Mouse (Mus musculus) kidney, adult 8-10 months (tissue): ENCODE measurements around the gene Mpz.
A peak's percentile ranks its signal among the peaks of the same experiment; 100 is the strongest.

ENCODE experiments used
- DNase-seq, 2 experiments: peaks; one replicate each; pipeline ENCODE4 v3.0.0; 2022

Mpz gene

DNA sequence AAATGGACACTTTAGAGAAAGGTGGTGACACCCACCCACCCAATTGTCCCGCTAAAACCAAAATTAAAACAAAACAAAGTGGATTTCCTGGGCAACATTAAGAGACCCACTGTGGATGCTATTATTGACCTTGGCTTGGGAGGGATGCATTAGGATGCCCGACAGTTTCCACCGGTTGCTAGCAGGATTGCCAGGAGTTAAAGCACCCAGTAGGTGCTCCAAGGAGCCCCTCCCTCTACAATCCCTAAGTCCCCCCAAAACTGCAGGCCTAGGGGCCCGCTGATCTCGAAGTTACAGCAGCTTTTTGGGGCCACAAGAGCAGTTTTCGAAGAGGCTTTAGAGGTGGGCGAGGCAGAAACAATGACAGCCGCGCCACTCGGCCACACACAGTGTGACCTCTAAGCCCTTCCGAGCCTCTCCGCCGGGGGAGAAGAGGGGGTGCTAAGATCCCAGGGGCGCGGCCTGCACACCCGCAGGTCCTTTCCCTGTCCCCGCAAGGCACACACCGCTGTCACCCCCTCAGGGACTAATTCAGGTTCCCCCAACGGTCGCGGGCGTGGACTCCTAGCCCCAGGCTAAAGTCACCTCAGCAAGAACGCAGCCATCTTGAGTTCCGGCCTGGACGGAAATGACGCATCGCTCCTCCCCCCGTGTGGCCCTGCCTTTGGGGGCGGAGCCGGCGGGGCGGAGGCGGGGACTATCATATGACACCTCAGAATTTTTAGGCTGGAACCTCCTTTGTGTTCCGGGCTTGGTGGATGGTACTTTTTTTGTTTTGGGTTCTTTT lies at the start of gene Mpz, which contains the start of gene Sdhc:
Gene Mpz, plus strand, starts transcription at position 738 of the 787 bp plus-strand sequence.
Gene Sdhc, minus strand, starts transcription at position 630 of the 787 bp plus-strand sequence.
- DNase-seq = peak; percentile 95 to 97

DNA sequence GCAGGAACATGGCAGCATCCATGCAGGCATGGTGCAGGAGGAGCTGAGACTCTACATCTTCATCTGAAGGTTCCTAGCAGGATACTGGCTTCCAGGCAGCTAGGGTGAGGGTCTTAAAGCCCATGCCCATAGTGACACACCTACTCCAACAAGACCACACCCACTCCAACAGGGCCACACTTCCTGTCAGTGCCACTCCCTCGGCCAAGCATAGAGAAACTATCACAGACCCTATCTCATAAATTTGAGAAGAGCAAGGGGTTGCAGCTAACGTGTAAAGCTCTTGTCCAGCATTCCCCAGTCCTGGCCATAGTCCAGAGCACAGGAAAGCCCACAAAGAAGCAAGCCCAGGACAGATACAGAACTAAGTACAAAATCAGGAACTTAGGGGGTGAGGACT lies 49.5 kb upstream of the Mpz start:
- DNase-seq = no peak

DNA sequence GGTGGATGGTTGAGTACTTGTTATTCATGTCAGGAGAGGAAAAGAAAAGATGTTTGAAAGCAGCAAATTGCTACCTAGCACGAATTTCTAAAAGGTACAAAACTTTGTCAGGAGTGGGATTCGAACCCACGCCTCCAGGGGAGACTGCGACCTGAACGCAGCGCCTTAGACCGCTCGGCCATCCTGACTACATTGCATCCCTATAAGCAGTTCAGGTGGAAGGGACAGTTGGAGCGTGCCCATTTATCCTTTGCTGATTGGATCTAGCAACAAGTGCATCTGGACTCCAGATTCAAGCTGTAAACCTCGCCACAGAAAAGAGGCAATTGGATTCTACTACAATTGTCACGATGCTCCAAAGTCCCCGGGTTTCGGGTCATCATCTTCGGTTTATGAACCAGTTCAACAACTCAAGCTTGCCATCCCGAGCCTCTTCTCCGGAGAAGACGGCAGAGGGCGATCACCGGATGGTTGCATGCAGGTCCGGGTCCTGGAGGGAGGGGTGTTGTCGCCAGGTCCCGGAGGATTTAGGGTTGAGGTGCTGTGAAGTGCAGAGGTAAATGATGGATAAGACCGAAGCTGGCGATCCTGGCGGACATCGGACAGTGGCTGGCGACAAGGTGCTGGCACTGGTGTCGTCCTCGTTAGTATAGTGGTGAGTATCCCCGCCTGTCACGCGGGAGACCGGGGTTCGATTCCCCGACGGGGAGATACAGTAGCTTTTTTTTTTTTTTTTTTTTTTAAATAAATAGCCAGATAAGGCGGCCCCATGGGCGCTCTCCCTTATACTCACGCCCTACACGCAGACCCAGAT lies 48.6 kb upstream of the Mpz start:
- DNase-seq = peak; percentile 72 to 87

DNA sequence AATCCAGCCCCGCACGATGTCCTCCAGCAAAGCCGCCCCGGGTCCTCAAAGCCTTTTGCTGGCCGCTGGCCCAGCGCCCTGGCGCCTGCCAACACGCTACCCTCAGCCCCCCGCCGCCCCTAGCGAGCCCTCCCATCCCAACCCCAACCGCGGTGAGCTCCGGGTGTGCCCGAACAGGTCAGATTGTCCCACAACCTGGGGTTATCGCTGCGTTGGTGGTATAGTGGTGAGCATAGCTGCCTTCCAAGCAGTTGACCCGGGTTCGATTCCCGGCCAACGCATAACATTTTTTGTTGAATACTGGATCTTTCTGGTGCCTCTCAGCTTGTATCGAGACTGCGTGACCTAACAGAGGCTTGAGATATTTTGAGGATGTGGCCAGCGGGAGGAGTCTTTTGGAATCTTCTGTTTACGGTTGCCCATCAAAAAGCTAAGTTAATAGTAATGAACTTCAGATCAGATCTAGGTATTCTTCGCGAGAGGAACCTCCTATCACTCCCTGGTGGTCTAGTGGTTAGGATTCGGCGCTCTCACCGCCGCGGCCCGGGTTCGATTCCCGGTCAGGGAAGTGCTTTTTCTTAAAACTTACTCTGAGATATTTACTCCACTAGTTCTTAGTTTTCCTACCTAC lies 47.8 kb upstream of the Mpz start:
- DNase-seq = peak; percentile 81 to 91

DNA sequence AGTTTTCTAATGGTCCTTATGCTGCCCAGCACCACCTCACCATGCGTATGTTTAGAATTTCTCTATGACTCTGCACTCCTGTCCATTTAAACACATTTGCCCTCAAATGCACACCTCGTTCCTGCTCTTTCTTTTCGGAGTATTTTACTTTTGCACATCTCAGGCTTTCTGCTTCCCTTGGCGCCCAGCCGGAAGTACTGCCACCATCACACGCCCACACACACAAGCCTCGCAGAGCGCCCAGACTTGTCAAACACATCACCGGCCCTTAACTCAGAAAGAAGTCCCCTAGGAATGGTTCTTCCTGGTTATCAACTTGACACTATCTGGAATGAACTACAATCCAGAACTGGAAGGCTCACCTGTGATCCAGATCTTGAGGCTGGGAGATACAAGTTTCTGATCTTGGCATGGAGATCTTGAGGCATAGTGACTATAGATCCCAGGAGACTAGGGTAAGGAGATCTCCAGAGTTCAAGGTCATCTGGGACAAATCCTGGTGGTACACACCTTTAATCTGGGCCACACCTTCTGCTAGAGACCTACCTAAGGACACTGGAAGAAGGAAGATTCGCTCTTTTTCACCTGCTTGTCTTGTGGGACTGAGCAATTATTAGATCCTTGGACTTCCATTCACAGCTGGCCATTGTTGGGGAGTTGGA lies 47.2 kb upstream of the Mpz start:
- no peak for DNase-seq

DNA sequence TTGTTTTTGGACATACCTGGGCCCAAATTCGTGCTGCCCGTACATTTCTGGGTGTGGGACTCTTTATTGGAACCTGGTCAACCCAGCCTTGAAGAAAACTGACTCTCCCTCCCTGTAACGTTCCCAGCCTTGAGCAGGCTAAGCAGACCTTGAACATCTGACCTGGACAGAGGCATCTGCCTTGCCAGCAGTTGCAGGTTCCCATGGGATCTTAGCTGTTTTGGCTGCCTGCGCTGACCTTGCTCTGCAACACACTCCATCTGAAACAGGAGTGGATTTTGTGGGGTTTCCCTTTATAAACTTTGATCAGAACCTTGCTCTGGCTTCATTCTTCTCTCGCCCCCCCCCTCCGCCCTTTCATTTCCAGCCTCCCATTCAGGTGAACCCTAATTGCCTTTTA lies 45.3 kb upstream of the Mpz start:
- DNase-seq = no peak

DNA sequence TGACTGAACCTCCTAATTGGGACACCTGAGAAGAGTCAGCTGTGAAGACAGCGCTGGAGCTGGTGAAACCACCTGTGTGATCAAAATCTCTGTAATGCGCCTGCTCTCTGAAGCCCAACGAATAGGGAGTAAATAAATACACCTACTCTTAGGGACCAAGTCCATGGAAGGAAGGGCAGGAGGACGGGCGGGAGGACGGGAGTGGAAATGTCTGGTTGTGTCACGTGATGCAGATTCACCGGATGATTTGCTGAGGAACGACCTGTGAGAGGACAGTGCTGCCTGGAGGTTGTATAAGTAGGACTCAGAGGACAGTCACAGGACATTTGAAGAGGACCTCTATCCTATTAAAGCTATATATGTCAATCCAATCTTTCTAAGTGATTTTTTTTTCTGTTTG lies 40.9 kb upstream of the Mpz start:
- DNase-seq = peak; percentile 29 to 34

DNA sequence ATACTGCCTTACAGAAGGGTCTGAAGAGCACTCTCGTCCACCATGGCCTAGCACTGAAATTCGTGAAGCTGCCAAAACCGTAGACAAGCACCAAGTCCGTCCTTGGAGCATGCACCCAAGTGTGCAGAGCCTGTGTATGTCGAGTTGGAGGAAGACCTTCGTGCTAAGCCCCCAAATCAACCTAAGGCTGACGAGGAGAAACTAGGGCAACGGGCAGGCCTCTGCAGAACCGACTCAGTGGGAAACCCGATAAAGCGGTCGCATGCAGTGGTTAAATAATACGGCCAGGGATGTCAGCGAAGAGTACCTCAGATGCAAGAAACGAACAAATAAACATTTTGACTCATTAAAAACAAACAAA lies 39.9 kb upstream of the Mpz start:
- DNase-seq = no peak

DNA sequence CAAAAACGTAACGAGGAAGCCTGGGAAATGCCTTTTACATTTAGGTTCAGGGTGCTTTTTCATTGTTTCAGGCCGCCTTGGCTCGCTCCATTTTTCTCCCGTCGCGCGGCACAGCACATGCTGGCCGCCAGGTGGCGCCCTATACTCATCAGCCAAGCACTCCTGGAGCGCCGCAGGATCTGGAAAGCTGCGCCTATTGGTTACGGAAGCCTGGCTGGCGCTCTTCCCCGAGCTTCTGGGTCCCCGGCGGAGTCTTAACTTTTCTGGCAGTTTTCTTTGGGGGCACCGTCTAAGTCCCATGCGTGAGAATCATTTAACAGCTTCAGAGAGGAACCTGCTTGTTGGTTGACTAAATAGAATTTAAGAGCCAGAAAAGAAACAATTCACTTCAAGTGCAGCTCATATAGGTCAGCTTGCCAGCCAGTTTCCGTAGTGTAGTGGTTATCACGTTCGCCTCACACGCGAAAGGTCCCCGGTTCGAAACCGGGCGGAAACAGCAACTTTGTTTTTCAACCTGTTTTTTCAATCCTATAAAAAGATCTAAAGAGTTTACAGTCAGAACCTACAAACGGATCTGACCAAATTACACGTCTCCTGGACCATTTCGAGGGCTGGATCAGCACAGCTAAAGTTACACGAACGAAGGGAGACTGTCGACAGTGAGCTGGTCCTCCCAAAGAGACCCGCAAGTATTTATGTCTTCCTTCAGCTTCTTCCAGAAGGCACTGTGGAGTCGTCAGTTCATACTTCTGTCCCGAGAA lies 39.3 kb upstream of the Mpz start:
- peak; percentile 92 to 95 for DNase-seq

DNA sequence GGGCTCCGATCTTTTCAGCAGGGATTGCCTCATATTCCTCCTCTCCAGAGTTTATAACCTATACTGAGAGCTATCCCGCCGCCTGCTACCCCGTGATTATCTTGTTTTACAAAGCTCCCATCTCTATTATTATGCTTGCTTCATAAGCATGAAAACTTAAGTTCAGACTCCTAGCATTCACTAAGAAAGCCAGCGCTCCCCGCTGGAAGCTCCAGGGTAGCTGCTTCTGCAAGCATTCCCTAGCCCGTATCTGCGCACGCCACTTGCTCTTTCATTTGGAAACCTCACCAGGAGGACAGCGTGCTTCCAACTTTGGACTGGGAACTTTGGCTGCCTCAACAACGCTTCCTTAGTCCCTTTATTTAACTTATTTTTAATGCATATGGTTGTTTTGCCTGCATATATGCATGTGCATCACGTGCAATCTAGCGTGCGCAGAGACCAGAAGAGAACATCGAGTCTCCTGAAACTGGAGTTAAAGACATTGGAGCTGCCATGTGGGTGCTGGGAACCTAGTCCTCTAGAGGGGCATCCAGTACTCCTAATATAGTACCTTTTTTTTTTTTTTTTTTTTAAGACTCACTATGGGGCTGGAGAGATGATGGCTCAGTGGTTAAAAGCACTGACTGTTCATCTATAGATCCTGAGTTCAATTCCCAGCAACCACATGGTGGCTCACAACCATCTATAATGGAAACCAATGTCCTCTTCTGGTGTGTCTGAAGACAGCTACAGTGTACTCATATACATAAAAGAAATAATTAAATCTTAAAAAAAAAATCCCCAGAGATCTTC lies 38.5 kb upstream of the Mpz start:
- peak; percentile 55 to 58 for DNase-seq

DNA sequence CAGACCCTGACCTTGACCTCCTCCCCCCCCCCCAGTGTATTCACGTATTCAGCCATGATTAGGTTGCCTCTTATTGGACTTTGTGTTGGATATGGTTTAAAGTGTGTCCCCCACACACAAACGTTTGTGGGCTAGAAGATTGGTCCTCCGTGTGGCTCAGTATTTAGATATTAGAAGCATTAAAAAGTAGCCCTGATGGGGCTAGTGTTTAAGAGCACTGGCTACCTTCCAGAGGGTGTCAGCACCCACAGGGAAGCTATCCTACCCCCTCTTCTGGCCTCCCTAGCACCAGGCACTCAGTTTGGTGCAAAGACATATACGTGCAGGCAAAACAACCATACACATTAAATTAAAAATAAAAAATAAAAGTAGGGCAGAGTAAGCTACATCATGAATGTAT lies 37.5 kb upstream of the Mpz start:
- DNase-seq = no peak

DNA sequence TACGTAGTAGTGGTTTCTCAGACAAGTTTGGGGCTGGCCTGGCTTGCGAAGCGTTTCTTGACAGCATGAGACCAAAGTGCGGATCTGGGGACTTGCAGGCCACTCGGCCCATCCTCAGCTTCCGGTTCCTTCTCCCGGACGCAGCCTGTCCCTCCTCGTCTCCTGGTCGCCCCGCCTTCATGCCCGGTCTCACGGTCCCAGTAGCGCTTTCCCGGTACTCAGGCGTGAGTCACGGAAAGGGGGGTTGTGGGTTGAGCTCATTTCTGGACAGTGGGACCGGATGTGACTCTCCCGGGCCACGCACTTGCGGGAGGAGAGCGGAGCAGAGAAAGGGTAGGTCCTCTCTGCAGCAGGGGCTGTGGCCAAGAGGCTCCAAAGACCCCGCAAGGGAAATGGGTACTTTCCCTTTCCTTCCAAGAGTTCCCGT lies 36.6 kb upstream of the Mpz start, which contains the start of gene Cfap126:
Gene Cfap126, plus strand, starts transcription at position 46 of the 427 bp plus-strand sequence.
- peak; percentile 89 to 91 for DNase-seq

DNA sequence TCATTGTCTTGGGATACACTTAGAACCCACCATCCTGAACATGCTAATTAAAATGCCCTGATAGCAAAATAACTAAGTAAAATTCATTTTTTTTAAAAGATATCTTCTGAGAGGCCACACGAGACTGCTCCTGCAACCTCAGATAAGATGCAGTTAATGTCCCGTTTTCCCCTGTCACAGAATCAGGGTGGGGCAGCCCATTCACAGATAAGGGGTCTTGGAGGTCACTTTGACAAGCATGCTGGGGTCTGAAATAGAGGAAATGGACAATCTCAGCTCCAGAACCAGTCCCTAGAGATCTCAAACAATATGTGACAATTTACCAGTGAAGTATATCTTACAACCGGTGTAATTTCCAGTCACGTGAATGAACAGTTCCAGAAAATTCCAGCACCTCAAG lies 34.2 kb upstream of the Mpz start:
- DNase-seq = no peak

DNA sequence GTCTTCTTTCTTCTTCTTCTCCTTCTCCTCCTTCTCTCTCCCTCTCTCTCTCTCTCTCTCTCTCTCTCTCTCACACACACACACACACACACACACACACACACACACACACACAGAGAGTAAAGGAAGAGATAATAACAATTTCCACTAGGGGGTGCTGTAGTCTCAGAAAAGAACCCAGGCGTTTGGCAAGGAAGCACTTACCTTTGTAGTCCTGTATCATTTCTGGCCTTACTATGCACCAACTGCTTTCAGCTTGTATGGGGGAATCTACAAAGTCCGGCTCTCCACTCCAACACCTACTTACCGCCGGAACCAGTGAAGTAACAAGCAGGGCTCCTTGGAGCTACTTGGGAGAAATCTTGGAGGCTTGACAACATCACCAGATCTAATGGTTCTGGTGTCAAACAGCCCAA lies 32.2 kb upstream of the Mpz start:
- peak; percentile 56 to 61 for DNase-seq

DNA sequence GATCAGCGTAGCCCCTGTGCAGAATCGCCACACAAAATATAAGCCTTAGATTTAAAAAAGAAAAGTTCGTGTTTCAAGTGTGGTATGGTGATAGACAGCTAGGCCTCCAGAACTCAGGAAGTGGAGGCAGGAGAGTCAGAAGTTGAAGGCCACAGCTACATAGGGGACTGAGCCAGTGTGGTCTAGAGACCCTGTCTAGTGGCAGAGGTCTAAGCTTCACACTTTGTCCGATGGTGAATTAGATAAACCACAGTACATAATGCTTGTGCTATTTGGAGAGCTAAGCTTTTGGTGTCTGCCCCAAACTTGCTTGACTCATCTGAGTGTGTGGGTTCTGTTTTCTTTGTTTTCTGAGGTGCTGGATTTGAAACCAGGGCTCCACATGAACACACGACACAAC lies 31.5 kb upstream of the Mpz start:
- no peak for DNase-seq

DNA sequence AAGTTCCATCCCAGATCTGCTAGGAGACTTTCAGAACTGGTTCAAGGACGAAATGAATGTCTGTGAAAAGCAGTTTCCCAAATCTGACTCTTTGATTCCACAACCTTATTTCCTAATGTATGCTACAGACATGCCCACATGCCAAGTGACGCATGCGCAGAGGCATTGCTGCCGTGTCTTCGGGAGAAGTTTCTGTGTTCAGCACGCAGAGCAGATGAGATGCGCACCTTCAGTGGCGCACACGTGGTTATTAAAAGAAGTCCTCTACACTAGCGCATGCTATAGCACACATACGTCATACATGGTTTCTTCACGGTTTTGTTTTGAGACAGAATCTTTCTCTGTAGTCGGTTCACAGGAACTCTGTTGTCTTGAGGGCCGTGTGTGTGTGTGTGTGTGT lies 31.1 kb upstream of the Mpz start:
- no peak for DNase-seq

DNA sequence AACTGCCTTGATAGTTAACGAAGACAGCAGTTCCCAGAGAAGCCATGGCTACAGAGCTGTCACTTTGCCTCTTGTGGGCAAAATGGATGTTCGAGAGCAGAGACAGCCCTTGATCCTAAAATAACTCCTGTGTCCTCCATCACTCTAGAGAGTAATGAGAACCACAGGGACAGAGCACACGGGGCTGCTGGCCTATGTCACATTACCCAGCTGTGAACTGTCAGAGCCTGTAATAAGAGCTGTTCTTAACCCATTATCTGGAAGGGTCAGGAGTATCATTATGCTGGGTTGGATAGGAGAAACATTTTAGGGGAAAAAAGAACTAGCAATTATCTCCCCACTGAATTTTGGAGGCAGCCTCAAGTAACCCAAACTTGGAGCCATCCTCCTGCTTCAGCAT lies 29.6 kb upstream of the Mpz start:
- DNase-seq = no peak

DNA sequence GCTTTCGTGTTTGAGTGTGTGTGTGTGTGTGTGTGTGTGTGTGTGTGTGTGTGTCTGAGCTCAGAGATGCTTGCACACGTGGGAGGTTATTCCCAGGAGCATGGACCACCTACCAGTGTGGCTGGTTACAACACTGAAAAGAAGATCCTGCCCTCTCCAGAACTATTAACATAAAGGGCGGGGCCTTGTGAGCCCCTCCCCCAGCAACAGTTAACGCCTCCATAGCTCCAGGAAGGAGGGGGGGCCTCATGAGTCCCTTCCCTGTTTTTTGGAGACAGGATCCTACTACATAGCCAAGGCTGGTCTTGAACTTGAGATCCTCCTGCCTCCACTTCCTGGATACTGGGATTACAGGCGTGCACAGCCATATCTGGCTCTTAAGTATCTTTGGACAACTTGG lies 28.7 kb upstream of the Mpz start:
- no peak for DNase-seq

DNA sequence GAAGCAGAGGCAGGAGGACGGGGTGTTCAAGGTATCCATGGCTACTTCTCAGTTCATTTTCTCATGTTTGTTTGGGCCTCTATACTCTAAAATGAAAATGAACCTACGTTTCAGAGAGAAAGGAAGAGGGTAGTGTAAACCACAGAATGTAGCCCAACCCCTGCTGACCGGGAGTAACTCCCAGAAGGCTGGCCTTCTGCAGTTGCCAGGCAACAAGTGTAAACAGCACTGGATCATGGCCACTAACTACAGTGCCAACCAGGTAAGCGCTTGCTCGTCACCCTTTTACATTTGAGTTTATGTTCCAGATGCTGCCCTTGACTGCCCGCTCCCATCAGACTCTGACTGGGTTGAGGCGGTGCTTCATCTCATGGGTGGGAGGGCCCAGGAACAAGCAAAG lies 27.6 kb upstream of the Mpz start:
- peak; percentile 52 to 56 for DNase-seq

DNA sequence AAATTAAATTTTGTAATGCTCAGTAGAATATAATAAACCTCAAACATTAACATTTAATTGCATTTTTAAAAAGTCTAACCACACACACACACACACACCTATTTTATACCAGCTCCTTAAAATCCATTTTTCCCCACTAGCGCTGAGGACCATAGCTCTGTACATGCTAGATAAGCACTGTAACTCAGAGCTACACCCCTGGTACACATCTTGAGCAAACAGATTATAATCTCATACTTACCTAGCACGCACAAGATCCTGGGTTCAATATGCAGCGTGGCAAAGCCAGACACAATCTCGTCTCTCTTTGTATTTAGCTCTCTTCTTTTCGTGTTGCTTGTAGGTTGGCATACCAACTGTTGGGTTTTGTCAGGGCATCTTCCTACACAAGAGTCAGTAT lies 26.1 kb upstream of the Mpz start:
- DNase-seq = no peak

DNA sequence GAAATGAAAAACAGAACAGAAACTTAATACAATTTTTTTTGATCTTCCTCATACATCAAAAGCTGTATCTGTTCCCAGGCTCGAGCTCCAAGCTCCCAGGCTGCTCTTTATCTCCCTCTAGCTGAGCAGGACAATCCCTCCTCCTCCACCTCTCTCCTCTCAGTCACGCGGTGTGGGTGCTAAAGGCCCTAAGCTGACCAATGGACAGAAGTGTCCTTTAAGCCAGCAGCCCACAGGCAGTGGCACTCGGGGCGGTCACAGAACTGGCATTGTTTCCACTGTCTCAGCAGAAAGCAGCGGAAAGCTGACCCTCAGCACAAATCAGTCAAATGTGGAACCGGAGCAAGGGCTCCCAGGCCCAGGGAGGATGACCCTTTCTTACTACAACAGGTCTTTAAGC lies 21.3 kb upstream of the Mpz start:
- peak; percentile 87 for DNase-seq
